Mouse (Mus musculus): ENCODE results near the gene Mal. TPM values are rescaled to one million over a fixed set of nuclear protein-coding genes. Genes with fewer than 3 reads are reported as not detected.

The Mal gene
- polyA plus RNA-seq, 1 experiment from 2014 or later = 0.89 TPM

- ATAC-seq = no peak
- no peak overlapping the region for H3K9ac ChIP-seq (replicated peaks)
- 74% methylated on average over 5 of the region's 5 CpGs for WGBS
- peaks cover 23% of the 10 kb centered on the region for H3K27me3 ChIP-seq
- no peak overlapping the region for H3K4me2 ChIP-seq (replicated peaks)
- H3K9me3 ChIP-seq = no peaks in the 10 kb centered on the region
- no peaks in the 10 kb centered on the region for H3K36me3 ChIP-seq
- no peaks in the 10 kb centered on the region for H3K4me1 ChIP-seq (replicated peaks)
- no peak overlapping the region for H3K4me3 ChIP-seq (replicated peaks)
- H3K27ac ChIP-seq = no peak overlapping the region
Observed at GRCm38 (mm10) chr2:127649921-127650320, 6.6 kb downstream of the Mal start.

- Histone ChIP-seq H3K4me2 (replicated peaks) (no peak overlapping the region), H3K9me3 (no peaks in the 10 kb centered on the region), H3K27ac (no peak overlapping the region), H3K4me3 (replicated peaks) (no peak overlapping the region), H3K9ac (replicated peaks) (no peak overlapping the region), H3K36me3 (no peaks in the 10 kb centered on the region), H3K4me1 (replicated peaks) (no peaks in the 10 kb centered on the region), H3K27me3 (0 out of 2 replicates have a peak, but pooled peaks cover 6% of the 10 kb centered on the region)
- ATAC-seq = no peak
- 88% methylated on average over 6 of the region's 6 CpGs for WGBS
Observed at GRCm38 (mm10) chr2:127648145-127648544, 8.3 kb downstream of the Mal start.

- 81% methylated on average over 5 of the region's 5 CpGs for WGBS
- no peak for ATAC-seq
Observed at GRCm38 (mm10) chr2:127646875-127647274, 9.6 kb downstream of the Mal start.

GRCm38 (mm10) chr2:127643728-127644704 lies 12.5 kb downstream of the Mal start:
- H3K4me2 ChIP-seq (replicated peaks) = no peak overlapping the region
- no peak for ATAC-seq
- WGBS = 75% methylated on average over 19 of the region's 19 CpGs
- H3K36me3 ChIP-seq = no peaks in the 10 kb centered on the region
- no peaks in the 10 kb centered on the region for H3K9me3 ChIP-seq
- no peak overlapping the region for H3K9ac ChIP-seq (replicated peaks)
- no peaks in the 10 kb centered on the region for H3K27me3 ChIP-seq
- H3K4me3 ChIP-seq (replicated peaks) = no peak overlapping the region
- no peaks in the 10 kb centered on the region for H3K4me1 ChIP-seq (replicated peaks)
- no peak overlapping the region for H3K27ac ChIP-seq

More at GRCm38 (mm10) chr2:127646875-127647274, 9.6 kb downstream of the Mal start:
- Histone ChIP-seq H3K4me3 (replicated peaks) (no peak overlapping the region), H3K9me3 (no peaks in the 10 kb centered on the region), H3K27ac (no peak overlapping the region), H3K4me1 (replicated peaks) (no peaks in the 10 kb centered on the region), H3K4me2 (replicated peaks) (no peak overlapping the region), H3K36me3 (no peaks in the 10 kb centered on the region), H3K27me3 (no peaks in the 10 kb centered on the region), H3K9ac (replicated peaks) (no peak overlapping the region)

GRCm38 (mm10) chr2:127638973-127639372 lies 17.5 kb downstream of the Mal start:
- no peak for ATAC-seq
- Histone ChIP-seq H3K4me2 (replicated peaks) (no peak overlapping the region), H3K27ac (no peak overlapping the region), H3K4me3 (replicated peaks) (no peak overlapping the region), H3K9me3 (no peaks in the 10 kb centered on the region), H3K36me3 (no peaks in the 10 kb centered on the region), H3K4me1 (replicated peaks) (no peaks in the 10 kb centered on the region), H3K27me3 (no peaks in the 10 kb centered on the region), H3K9ac (replicated peaks) (no peak overlapping the region)
- WGBS = 57% methylated on average over 9 of the region's 9 CpGs

- Histone ChIP-seq H3K9ac (replicated peaks) (no peak overlapping the region), H3K9me3 (no peaks in the 10 kb centered on the region), H3K27me3 (no peaks in the 10 kb centered on the region), H3K4me1 (replicated peaks) (no peaks in the 10 kb centered on the region), H3K36me3 (no peaks in the 10 kb centered on the region), H3K4me2 (replicated peaks) (no peak overlapping the region), H3K4me3 (replicated peaks) (no peak overlapping the region), H3K27ac (no peak overlapping the region)
- 75% methylated on average over 6 of the region's 6 CpGs for WGBS
- ATAC-seq = no peak
Observed at GRCm38 (mm10) chr2:127635581-127635980, 20.9 kb downstream of the Mal start.

- Histone ChIP-seq H3K9me3 (no peaks in the 10 kb centered on the region), H3K9ac (replicated peaks) (no peak overlapping the region), H3K4me1 (replicated peaks) (no peaks in the 10 kb centered on the region), H3K27ac (no peak overlapping the region), H3K4me2 (replicated peaks) (no peak overlapping the region), H3K27me3 (no peaks in the 10 kb centered on the region), H3K4me3 (replicated peaks) (no peak overlapping the region), H3K36me3 (no peaks in the 10 kb centered on the region)
- 74% methylated on average over 2 of the region's 2 CpGs for WGBS
- ATAC-seq = no peak
Observed at GRCm38 (mm10) chr2:127632601-127633000, 23.9 kb downstream of the Mal start.

- Histone ChIP-seq H3K9ac (replicated peaks) (no peak overlapping the region), H3K4me3 (replicated peaks) (no peak overlapping the region), H3K27me3 (no peaks in the 10 kb centered on the region), H3K27ac (no peak overlapping the region), H3K4me2 (replicated peaks) (no peak overlapping the region), H3K9me3 (no peaks in the 10 kb centered on the region), H3K36me3 (no peaks in the 10 kb centered on the region), H3K4me1 (replicated peaks) (no peaks in the 10 kb centered on the region)
- no peak for ATAC-seq
- WGBS = 85% methylated on average over 6 of the region's 6 CpGs
Observed at GRCm38 (mm10) chr2:127627990-127628570, 28.4 kb downstream of the Mal start.

GRCm38 (mm10) chr2:127627354-127627753 lies 29.1 kb downstream of the Mal start:
- Histone ChIP-seq H3K36me3 (no peaks in the 10 kb centered on the region), H3K27ac (no peak overlapping the region), H3K9me3 (no peaks in the 10 kb centered on the region), H3K4me1 (replicated peaks) (no peaks in the 10 kb centered on the region), H3K4me2 (replicated peaks) (no peak overlapping the region), H3K9ac (replicated peaks) (no peak overlapping the region), H3K27me3 (no peaks in the 10 kb centered on the region), H3K4me3 (replicated peaks) (no peak overlapping the region)
- 49% methylated on average over 6 of the region's 6 CpGs for WGBS
- ATAC-seq = no peak

GRCm38 (mm10) chr2:127625659-127626058 lies 30.8 kb downstream of the Mal start:
- no peak overlapping the region for H3K4me3 ChIP-seq (replicated peaks)
- H3K4me2 ChIP-seq (replicated peaks) = no peak overlapping the region
- no peaks in the 10 kb centered on the region for H3K36me3 ChIP-seq
- no peaks in the 10 kb centered on the region for H3K4me1 ChIP-seq (replicated peaks)
- H3K27me3 ChIP-seq = no peaks in the 10 kb centered on the region
- WGBS = 80% methylated on average over 5 of the region's 5 CpGs
- H3K9ac ChIP-seq (replicated peaks) = no peak overlapping the region
- ATAC-seq = no peak
- no peak overlapping the region for H3K27ac ChIP-seq
- no peaks in the 10 kb centered on the region for H3K9me3 ChIP-seq

GRCm38 (mm10) chr2:127624786-127625185 lies 31.7 kb downstream of the Mal start:
- Histone ChIP-seq H3K9ac (replicated peaks) (no peak overlapping the region), H3K36me3 (no peaks in the 10 kb centered on the region), H3K4me3 (replicated peaks) (no peak overlapping the region), H3K27me3 (no peaks in the 10 kb centered on the region), H3K27ac (no peak overlapping the region), H3K4me1 (replicated peaks) (no peaks in the 10 kb centered on the region), H3K9me3 (no peaks in the 10 kb centered on the region), H3K4me2 (replicated peaks) (no peak overlapping the region)
- WGBS = 97% methylated on average over 2 of the region's 2 CpGs
- ATAC-seq = no peak

- no peaks in the 10 kb centered on the region for H3K9me3 ChIP-seq
- H3K27ac ChIP-seq = no peak overlapping the region
- no peak overlapping the region for H3K4me2 ChIP-seq (replicated peaks)
- 63% methylated on average over 3 of the region's 3 CpGs for WGBS
- H3K9ac ChIP-seq (replicated peaks) = no peak overlapping the region
- no peaks in the 10 kb centered on the region for H3K36me3 ChIP-seq
- H3K4me3 ChIP-seq (replicated peaks) = no peak overlapping the region
- no peak for ATAC-seq
- H3K4me1 ChIP-seq (replicated peaks) = no peaks in the 10 kb centered on the region
- H3K27me3 ChIP-seq = no peaks in the 10 kb centered on the region
Observed at GRCm38 (mm10) chr2:127622065-127622464, 34.4 kb downstream of the Mal start.

All from midbrain, embryonic 13.5 days (tissue).